Mouse (Mus musculus) hindbrain, embryonic 12.5 days (tissue): ENCODE results near the gene Zfp868. TPM values are rescaled to one million over a fixed set of nuclear protein-coding genes. Genes with fewer than 3 reads are reported as not detected.
A peak's percentile ranks its signal among the peaks of the same experiment; 100 is the strongest.
"Not testable (repeated sequence)": the region's sequence is repeated elsewhere in the genome, so short reads cannot be mapped to it uniquely, and the experiment has no call there.

Experiments
- ATAC-seq: fragments of 200-750 bp; cut with Nextera tagmentation; 2 replicates; pipeline ENCODE4 v1.8.0; 2017; ENCODE audit warnings: moderate TSS enrichment; ENCODE audit not compliant: low FRiP score
- H3K27ac ChIP-seq: fragments of 300-500 bp; sonication (generic); 2 replicates; pipeline ENCODE4 v1.5.1; 2016; ENCODE audit warnings: mild to moderate bottlenecking
- H3K27me3 ChIP-seq: fragments of 300-500 bp; sonication (generic); 2 replicates; pipeline ENCODE4 v1.6.1; 2016; ENCODE audit warnings: mild to moderate bottlenecking
- H3K36me3 ChIP-seq: fragments of 300-500 bp; sonication (generic); 2 replicates; pipeline ENCODE4 v1.6.1; 2016; ENCODE audit warnings: mild to moderate bottlenecking
- H3K4me1 ChIP-seq: fragments of 300-500 bp; sonication (generic); 2 replicates; pipeline ENCODE4 v1.6.1; 2016
- H3K4me2 ChIP-seq: fragments of 300-500 bp; sonication (generic); replicated peaks from 2 replicates; pipeline ENCODE4 v1.6.1; 2016; ENCODE audit warnings: mild to moderate bottlenecking
- H3K4me3 ChIP-seq: fragments of 300-500 bp; sonication (generic); 2 replicates; pipeline ENCODE4 v1.5.1; 2016; ENCODE audit warnings: mild to moderate bottlenecking
- H3K9ac ChIP-seq: fragments of 300-500 bp; sonication (generic); 2 replicates; pipeline ENCODE4 v1.6.1; 2016; ENCODE audit warnings: mild to moderate bottlenecking, moderate library complexity
- H3K9me3 ChIP-seq: fragments of 300-500 bp; sonication (generic); replicated peaks from 2 replicates; pipeline ENCODE4 v1.6.1; 2016; ENCODE audit warnings: mild to moderate bottlenecking
- WGBS: fragments of 180-500 bp; shearing (Covaris S2); methylation state at CpG from one replicate; pipeline ENCODE4 v1.1.7; 2016; 5-methylcytosine and 5-hydroxymethylcytosine counted together
- polyA plus RNA-seq: library from polyadenylated mRNA; unstranded; fragments of >200 nt; fragmentation: Nextera tagmentation; extraction: Ambion mirVana; gene quantifications from 2 replicates; pipeline ENCODE4 v1.2.1, GENCODE M21; 2016

Zfp868 gene
- polyA plus RNA-seq: 37.9 and 40.2 TPM in 2 replicates

DNA sequence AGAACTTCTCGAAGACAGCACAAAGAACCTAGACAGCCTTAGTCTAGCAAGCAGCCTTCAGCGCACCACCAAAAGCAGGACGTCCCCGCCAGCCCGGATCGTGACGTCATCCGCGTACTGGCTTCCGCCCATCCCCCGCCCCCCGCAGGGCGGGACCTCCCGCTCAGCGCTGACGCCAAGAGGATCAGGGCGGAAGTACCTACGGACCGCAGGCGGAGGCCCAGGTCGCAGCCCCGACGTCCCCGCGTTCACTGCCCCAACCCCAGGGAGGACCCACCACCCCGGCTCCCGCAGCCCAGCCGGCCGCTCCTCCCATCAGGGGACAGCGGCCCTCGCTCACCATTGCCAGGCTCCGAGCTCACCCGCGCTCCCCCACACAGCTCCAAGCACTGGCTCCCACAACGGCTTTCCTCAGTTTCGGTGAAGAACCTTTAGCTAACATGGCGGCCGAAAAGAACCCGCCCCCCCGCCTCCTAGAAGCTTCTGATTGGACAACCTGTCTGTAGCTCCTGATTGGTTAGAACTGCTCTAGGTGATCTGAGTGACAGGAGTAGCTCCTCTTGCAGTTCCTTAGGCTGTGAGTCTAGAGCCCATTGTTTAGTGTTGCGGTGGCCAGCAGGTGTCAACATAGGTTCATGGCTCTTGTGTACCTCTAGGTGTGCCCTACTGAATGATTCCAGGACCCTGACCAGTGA is at the start of gene Zfp868:
TSS of gene Zfp868 (minus strand) at position 454 of the 695 bp plus-strand sequence.
- H3K27me3 ChIP-seq: no peaks in the 10 kb centered on the region
- H3K36me3 ChIP-seq: no peaks in the 10 kb centered on the region
- peak within 1 kb of the TSS; percentile 62 for H3K4me3 ChIP-seq
- no peaks in the 10 kb centered on the region for H3K9me3 ChIP-seq
- H3K9ac ChIP-seq: peak within 1 kb of the TSS; percentile 77
- H3K27ac ChIP-seq: peak within 1 kb of the TSS; percentile 98
- peaks cover 11% of the 10 kb centered on the region for H3K4me1 ChIP-seq
- WGBS: under 1% methylated on average over 30 of the region's 41 CpGs
- H3K4me2 ChIP-seq: peak within 1 kb of the TSS; percentile 51
- ATAC-seq: peak; percentile 100

DNA sequence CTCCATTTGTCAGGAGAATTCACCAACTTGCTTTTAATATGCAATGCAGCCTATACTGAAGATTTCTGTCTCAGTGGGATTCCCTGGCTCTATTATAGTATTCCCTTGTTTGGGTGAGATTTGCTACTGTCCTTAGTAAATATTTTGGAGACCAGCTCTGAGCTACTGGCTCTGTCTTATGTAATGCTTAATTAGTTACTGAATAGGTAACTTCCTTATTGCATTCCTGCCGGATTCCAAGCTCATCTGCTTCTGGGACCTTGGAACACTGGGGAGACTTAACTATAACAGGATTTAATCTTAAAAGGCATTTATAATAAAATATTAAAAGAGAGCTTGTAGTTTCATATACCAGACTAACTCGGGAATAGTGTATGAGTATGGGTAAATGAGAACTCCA is 39.7 kb upstream of the Zfp868 start:
- H3K4me2 ChIP-seq, H3K4me3 ChIP-seq, ATAC-seq, H3K9me3 ChIP-seq, H3K9ac ChIP-seq, H3K27me3 ChIP-seq, H3K4me1 ChIP-seq, H3K27ac ChIP-seq: not testable (repeated sequence)
- 81% methylated on average over 2 of the region's 2 CpGs for WGBS
- peaks cover 27% of the 10 kb centered on the region; the same call in 1 of the 2 replicates for H3K36me3 ChIP-seq

DNA sequence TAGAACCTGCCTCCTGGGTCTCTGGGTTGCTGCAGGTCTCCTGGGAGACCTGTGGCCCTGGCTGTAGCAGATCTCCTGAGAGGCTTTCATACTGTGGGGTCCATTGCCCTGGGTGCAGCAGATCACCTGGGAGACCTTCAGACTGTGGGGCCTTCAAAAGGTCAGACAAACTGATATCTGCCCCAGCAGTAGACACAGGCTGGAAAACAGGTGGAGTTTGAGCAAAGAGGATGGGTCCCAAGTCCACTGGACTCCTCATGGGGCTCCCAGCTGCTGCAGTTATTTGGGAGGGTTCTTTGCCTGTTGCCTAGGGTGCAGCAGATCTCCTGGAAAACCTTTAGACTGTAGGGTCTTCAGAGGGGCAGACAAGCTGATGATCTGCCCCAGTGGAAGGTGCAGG is 35.9 kb upstream of the Zfp868 start:
- no peaks in the 10 kb centered on the region for H3K27me3 ChIP-seq
- ATAC-seq: no peak
- H3K27ac ChIP-seq: no peak overlapping the region
- no peaks in the 10 kb centered on the region for H3K4me1 ChIP-seq
- no peak overlapping the region for H3K4me3 ChIP-seq
- no peak overlapping the region for H3K9ac ChIP-seq
- H3K4me2 ChIP-seq: no peak overlapping the region
- H3K36me3 ChIP-seq: peaks cover 27% of the 10 kb centered on the region; the same call in 1 of the 2 replicates
- H3K9me3 ChIP-seq: peaks cover 7% of the 10 kb centered on the region; the same call in 1 of the 2 replicates

DNA sequence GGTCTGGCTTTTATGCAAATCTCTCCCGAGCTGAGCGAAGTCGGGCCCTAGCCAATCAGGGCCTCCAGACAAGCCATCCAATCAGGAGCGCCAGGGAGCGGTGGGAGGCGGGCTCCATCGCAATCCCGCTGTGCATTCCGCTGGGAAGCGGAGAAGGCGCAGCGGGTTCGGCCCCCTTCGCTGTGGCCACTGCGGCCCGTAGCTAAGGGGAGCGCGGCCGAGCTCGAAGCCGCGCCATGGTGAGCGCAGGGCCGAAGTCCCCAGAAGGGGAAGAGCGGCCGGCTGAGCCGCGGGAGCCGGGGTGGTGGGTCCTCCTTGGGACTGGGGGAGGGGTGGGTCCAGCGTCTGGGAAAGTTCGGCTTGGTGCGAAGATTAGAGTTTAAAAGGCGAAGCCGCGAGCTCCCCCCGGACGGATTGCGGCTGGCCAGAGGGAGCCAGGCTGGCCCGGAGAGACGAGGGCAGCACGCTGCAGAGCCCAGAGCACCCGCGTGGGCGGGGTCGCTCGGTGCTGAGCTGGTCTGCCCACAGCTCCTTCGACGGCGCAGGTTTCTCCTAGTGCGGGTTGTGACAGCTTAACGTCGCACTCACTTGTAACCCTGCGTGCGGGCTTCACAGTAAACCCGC is 29.1 kb upstream of the Zfp868 start, which contains the start of gene Zfp964:
TSS of gene Zfp964 (plus strand) at position 122 of the 624 bp plus-strand sequence.
- under 1% methylated on average over 55 of the region's 55 CpGs for WGBS

DNA sequence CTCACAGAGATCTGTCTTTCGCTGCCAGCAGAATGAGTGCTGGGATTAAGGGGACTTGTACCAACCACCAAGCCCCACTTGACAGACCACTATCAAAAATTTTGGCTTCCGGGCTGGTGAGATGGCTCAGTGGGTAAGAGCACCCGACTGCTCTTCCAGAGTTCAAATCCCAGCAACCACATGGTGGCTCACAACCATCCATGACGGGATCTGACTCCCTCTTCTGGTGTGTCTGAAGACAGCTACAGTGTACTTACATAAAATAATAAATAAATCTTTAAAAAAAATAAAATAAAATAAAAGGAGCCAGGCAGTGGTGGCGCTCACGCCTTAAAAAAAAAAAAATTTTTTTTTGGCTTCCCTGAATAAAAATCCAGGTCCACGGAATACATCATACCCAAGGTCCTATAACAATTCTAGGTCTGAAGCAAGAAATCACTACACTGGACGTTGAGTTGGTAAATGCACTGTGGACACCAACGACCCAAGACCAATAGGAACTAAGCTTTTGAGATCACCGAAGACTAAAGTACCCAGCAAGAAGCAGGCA is 28.5 kb upstream of the Zfp868 start:
- H3K4me3 ChIP-seq: peak overlapping the region; percentile 61
- 46% methylated on average over 10 of the region's 10 CpGs for WGBS
- no peak for ATAC-seq
- no peaks in the 10 kb centered on the region for H3K9me3 ChIP-seq
- H3K27me3 ChIP-seq: peaks cover 2% of the 10 kb centered on the region; the same call in 1 of the 2 replicates
- H3K4me2 ChIP-seq: peak overlapping the region; percentile 82
- no peak overlapping the region for H3K27ac ChIP-seq
- H3K4me1 ChIP-seq: peaks cover 8% of the 10 kb centered on the region
- no peak overlapping the region for H3K9ac ChIP-seq
- H3K36me3 ChIP-seq: no peaks in the 10 kb centered on the region

More for the DNA sequence above, 29.1 kb upstream of the Zfp868 start, which contains the start of gene Zfp964:
- H3K4me3 ChIP-seq: peak within 1 kb of the TSS; percentile 61
- H3K4me2 ChIP-seq: peak within 1 kb of the TSS; percentile 82
- H3K9me3 ChIP-seq: no peaks in the 10 kb centered on the region
- ATAC-seq: peak; percentile 99
- peaks cover 8% of the 10 kb centered on the region for H3K4me1 ChIP-seq
- peak within 1 kb of the TSS; percentile 85 for H3K27ac ChIP-seq
- no peaks in the 10 kb centered on the region for H3K36me3 ChIP-seq
- peak within 1 kb of the TSS; percentile 69 for H3K9ac ChIP-seq
- peaks cover 2% of the 10 kb centered on the region; the same call in 1 of the 2 replicates for H3K27me3 ChIP-seq

DNA sequence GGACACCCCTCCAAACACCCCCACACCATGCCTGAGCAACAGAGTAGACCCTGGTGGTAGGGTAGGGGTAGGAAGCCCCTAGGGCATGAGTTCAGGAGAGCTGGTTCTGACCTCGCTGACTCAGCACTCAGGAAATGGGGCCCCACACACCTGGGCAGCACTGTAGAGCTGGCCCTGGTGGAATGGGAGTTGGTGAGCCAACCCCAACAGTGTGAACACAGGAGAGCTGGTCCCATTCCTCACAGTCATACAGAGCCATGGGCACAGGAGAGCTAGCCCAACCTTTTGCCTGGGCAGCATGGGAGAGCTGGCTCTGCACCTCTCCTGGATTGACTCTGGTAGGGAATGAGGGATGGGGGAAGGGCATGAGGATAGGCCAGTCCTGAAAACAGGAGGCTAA is 7.3 kb downstream of the Zfp868 start:
- Histone ChIP-seq H3K27ac (no peak overlapping the region), H3K4me2 (no peak overlapping the region), H3K9ac (no peak overlapping the region), H3K4me1 (no peaks in the 10 kb centered on the region), H3K27me3 (no peaks in the 10 kb centered on the region), H3K36me3 (peaks cover 54% of the 10 kb centered on the region), H3K4me3 (no peak overlapping the region), H3K9me3 (no peaks in the 10 kb centered on the region)
- ATAC-seq: no peak; the same call in 1 of the 2 replicates
- WGBS: 96% methylated on average over 1 of the region's 1 CpGs

DNA sequence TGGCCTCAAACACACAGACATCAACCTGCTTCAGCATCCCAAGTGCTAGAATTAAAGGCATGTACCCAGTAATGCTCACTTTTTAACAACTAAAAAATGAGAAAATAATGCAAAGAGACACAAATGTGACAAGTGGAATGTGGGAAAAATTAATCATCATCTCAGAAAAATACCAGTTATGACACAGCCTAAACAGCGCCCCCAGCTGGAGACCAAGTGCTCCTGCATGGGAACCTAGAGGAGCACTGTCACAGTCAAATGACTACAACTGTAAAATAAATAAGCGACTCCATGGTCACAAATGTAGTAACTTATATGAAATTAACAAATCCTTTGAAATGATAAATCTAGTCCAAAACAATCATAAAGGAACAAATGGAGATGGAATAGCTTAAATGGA is 10.7 kb downstream of the Zfp868 start:
- H3K36me3 ChIP-seq: peaks cover 85% of the 10 kb centered on the region
- H3K9me3 ChIP-seq: no peaks in the 10 kb centered on the region
- no peaks in the 10 kb centered on the region for H3K27me3 ChIP-seq
- H3K4me2 ChIP-seq: no peak overlapping the region
- no peak overlapping the region for H3K4me3 ChIP-seq
- 54% methylated on average over 2 of the region's 2 CpGs for whole genome bisulfite sequencing
- H3K9ac ChIP-seq: no peak overlapping the region
- no peaks in the 10 kb centered on the region for H3K4me1 ChIP-seq
- no peak overlapping the region for H3K27ac ChIP-seq
- no peak for ATAC-seq

DNA sequence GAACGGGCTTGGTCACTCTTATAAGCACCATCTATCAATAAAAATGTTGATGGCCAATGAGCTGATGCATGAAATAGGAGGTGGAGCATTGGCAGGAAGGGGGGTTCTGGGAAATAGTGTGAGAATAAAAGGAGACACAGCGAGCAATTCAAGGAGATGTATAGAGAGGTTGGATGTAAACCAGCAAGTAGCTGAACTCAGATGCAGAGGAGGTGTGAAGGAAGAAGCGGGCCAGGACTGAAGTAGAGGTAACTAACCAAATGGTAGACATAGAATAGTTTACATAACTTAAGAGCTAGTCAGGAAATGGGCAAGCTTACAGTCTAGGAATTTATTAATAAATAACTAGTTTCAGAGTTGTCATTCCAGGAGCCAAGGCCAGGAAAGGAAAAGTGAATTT is 27.8 kb downstream of the Zfp868 start:
- not testable (repeated sequence) for H3K9me3 ChIP-seq, H3K4me3 ChIP-seq, H3K4me1 ChIP-seq, H3K27me3 ChIP-seq, H3K9ac ChIP-seq, ATAC-seq, H3K4me2 ChIP-seq, H3K27ac ChIP-seq, H3K36me3 ChIP-seq
- whole genome bisulfite sequencing: 89% methylated on average over 3 of the region's 3 CpGs

DNA sequence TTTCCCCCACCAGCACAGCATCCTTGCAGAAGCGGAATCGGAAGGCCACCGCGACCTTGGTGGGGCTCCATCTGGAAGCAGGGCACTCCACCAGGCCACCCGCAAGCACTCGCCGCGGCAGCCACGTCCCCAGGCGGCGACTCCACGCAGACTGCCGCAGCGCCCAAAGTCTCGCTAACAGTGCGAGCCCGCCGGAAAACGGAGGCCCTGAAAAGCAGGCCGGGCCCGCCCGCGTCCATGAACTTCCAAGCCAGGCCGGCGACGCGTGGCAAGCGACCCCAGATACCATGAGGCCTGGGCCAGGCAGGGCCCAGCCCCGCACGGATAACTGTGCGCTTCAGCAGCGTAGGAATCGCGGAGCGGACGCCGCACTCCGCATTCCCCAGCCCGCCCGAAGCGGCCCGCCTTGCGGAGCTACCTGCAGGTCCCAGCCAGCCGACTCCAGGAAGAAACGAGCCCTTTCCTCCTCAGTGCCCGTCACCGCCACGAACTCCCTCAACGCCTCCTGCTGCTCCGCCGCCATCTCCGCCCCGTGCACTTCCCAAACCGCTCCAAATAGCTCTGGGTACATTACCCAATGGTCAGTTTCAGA is 40.6 kb downstream of the Zfp868 start:
- peak; percentile 67; the same call in 1 of the 2 replicates for ATAC-seq
- Histone ChIP-seq H3K9ac (peak overlapping the region; percentile 65), H3K4me1 (no peaks in the 10 kb centered on the region), H3K27ac (no peak overlapping the region), H3K4me2 (peak overlapping the region; percentile 86), H3K4me3 (peak overlapping the region; percentile 49), H3K27me3 (no peaks in the 10 kb centered on the region), H3K36me3 (no peaks in the 10 kb centered on the region), H3K9me3 (no peaks in the 10 kb centered on the region)
- WGBS: 2% methylated on average over 54 of the region's 54 CpGs

DNA sequence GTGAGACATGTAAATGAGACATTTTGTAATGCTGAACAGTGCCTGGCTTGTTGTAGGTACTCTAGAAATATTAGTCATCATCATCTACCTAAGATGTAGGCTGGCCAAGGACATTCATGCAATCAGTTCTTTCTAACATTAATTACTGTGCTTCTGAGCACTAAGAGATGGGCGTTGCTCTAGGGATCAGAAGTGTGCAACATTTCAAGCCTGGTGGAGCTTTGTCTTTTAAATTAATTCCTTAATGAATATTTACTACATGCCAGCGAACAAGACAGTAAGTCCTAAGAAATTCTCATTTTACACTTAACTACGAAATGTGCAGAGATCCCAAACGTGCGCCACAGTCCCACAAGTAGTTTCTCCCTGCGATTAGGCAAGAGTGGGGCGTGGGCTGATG is 41.1 kb downstream of the Zfp868 start:
- H3K36me3 ChIP-seq, H3K9me3 ChIP-seq, H3K4me1 ChIP-seq, ATAC-seq, H3K27ac ChIP-seq, H3K27me3 ChIP-seq: not testable (repeated sequence)
- 15% methylated on average over 7 of the region's 7 CpGs for WGBS
- Histone ChIP-seq H3K4me2 (peak overlapping the region; percentile 86), H3K9ac (peak overlapping the region; percentile 65), H3K4me3 (peak overlapping the region; percentile 49)
